Mouse (Mus musculus): ENCODE measurements around the gene Itprid2.

Gene Itprid2

DNA sequence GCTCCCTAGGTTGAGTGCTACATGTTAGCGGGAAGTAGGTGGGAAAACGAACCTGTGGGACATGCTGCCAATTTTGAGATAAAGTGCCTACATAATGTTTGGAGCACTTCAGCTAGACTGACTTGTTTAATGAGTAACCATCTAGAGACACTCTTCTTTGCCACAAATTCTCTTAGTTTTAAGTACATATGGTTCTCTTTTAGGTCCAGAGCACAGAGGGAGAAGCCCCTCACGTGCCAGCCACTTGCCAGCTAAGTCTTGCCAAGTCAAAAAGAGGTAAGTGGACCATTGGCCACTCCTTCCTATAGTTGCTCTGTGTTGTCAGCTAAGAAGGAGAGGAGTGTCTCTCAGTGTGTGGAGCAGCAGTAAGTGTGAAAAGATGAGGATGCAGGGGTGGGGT lies 16.0 kb downstream of the Itprid2 start:
- no peak for DNase-seq (ENCODE audit: low read depth, low spot score)

DNA sequence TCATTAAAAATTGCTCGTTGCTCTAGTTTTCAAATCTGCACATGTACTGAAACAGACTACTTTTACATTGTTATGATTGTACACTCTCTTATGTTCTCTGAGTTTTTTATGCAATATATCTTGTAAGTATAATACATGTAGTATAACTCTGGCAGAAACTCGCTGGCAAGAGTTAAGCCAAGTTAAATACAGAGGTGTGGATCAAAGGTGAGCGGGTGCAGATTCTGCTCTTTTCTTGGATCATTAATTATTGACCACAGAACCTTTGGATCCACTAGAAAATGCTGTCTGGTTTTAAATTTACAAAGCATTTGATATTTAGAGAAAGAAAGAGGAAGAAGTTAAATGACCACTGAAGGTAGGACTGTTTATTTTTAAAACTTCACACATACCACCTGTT lies 16.5 kb downstream of the Itprid2 start:
- DNase-seq (ENCODE audit: low read depth, low spot score): no peak

DNA sequence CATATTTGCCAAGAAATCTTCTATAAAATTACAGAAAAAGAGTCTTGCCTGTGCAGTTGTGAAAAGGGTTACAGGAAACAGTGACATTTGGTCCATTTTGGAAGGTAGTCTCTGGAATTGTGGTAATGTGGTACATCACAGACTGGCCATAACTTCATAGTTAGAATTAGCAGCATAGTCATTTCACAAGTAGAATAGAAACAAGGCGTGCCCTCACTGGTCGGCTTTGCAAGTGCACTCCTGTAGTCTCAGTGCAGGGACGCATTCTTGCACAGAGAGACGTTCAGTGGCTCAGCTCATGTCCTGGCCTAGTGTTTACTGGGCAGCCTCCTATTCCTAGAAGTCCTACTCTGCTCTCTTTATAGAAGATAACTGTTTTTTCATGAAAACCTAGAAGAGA lies 17.4 kb downstream of the Itprid2 start:
- no peak for DNase-seq (ENCODE audit: low read depth, low spot score)

DNA sequence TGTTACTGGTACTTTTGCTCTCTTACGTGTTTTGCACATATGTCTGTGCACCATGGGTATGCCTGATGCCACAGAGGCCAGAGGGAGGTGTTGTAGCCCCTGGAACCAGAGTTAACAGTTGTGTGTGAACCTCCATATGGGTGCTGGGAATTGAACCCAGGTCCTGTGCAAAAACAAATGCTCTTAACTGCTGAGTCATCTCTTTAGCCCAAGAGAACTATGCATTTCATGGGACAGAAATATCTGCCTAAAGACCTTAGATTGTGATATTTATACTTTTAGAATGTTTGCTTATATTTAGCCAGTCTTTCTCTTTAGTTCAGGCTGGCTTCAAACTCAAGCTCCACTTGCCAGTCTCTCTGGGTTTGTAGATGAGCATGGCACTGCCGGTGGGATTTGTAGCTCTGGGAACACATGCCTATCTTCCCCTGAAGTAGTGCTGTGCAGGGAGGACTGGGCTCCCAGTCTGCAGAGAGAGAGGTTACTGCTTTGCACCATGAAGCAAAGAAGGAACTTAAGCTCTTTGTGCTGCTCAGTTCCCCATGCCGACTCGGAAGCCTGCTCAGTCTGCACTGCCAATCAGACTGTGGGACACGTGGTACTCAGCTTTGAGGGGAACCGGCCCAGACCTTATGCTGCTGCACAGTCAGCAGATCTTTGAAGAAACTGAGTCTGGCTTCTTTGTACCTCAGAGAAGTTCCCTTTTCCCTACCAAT lies 18.1 kb downstream of the Itprid2 start:
- DNase-seq (ENCODE audit: low read depth, low spot score): no peak

DNA sequence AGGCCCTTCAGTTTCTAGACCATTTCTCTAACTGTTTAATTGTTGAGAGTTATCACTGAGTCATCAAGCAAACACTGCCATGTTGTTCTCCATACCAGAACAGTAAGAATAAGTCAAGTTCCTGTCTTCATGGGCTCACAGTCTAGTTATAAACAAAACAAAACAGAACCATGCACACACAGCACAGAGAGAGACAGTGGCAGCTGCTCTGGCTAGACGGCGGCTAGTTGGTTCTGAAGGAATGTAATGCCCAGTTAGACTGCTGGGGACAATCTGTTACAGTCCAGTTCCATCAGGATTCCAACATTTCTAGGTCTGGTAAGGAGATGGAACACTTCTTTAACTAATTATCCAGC lies 18.6 kb downstream of the Itprid2 start:
- no peak for DNase-seq (ENCODE audit: low read depth, low spot score)

DNA sequence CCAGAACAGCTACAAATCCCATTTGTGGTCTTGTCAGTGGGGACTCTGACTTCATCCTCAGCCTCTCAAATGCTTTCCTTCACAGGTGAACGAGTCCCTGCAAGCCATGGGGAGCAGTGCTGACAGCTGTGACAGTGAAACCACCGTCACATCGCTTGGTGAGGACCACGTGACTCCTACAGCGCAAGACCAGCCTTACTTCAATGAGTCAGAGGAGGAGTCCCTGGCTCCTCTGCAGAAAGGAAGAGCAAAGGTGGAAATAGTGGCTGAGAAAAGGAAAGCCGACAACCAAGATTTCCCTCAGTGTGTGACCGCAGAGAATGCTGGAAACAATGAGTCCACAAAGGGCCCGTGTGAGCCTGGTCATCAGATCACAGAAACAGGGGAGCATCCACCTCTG lies 21.9 kb downstream of the Itprid2 start:
- DNase-seq (ENCODE audit: low read depth, low spot score): no peak

DNA sequence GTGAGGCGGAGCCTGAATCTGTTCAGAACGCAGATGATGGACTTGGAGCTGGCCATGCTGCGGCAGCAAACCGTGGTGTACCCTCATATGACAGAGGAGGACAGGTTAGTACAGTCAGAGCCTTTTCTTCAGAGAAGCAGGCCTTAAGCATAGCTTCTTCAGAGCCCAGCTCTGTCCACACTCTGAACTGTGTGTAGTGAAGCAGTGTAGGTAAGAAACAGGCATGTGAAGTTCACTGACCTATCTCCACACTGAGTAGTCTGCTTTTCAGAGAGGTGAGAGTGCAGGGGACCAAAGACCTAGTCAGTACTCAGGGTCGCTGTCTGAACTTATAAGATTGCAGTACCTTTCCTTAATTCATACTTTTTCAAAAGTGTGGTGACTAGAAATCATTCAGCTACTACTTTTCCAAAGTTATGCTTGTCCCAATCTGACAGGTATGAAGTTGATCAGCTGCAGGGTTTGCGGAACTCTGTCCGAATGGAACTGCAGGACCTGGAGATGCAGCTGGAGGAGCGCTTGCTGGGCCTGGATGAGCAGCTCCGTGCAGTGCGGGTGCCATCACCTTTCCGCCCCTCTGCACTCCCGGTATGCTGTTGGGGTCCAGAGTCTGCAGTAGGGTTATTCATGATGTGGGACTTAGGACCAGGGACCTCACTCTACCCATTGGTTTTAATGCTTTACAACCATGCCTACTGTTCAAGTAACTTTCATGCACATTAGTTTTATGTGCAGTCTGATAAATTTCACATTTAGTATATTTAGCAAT lies 25.4 kb downstream of the Itprid2 start:
- DNase-seq (ENCODE audit: low read depth, low spot score): no peak

DNA sequence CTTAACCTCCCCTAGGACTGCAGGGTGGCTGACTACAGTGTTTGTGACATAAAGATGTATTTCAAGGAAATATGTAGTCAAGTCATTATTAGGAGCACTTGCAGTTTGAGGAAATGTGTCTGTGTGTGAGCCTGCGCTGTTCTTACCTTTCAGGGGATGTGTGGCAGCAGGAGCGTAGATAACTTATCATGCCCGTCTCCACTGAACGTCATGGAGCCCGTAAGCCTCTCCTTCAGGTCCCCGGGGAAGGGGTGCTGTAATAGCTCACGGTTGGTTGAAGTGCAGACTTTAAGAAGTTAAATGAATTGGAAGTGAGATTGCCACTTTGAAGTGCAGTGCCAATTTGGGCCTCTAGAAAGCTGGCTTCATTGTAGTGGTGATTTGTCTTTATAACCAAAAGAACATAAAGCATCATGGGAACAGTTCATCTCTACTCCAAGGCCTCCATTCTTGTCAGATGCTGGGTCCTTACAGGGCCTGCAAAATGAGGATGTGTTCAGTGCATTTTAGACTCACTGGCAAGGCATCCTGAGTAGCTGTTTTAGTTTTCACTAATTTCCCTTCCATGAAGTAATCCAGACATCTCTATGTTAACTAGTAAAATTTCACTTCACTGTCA lies 26.4 kb downstream of the Itprid2 start:
- DNase-seq (ENCODE audit: low read depth, low spot score): no peak

DNA sequence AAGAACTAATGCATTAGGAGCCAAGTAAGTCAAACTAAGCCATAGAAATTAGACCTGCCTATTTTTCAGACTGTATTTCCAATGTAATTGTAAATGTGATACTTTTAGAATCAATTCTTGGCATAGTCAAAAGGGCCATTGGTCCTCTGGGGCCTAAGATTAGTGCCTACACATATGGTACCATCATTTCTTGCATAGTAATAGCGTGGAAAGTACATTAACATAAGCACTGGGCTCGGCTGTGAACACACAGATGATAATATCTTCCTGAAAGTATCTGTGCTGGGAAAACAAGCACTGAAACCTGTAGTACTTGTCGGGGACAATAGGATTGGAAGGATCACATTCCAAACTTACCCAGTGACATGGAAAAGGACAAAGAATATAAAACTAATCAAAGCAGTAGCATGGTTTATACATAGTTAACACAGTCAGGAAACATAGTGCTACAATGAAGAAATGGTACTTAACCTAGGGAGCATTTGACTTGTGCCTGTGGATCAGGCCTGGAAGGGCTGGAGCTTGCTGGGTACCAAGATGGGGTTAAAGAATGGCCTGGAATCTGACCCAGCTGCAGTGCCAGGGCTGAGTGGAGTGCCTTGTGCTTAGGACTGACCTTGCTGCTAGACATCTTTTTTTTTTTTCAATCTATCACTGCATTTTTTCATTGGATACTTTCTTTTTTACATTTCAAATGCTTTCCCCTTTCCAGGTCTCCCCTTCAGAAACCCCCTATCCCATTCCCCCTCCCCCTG lies 29.6 kb downstream of the Itprid2 start:
- DNase-seq (ENCODE audit: low read depth, low spot score): no peak

DNA sequence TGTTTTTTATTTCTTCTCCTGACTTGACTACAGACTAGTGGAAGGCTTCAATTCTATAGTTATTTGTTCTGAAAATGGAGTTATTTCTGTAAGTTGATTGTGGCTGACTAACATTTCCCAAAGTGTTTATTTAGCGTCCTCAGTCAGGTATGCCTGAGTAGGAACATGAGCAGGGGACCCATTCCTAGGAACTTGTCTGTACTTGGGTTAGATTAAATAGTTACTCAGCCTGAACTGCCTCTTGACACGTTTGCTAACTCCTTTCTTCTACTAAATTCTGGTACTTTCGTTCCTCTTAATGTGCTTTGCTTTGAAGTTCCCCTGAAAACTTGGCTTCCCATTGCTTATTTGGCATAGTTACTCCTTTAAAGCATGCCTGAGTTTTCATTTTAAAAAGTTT lies 30.3 kb downstream of the Itprid2 start:
- DNase-seq (ENCODE audit: low read depth, low spot score): no peak

DNA sequence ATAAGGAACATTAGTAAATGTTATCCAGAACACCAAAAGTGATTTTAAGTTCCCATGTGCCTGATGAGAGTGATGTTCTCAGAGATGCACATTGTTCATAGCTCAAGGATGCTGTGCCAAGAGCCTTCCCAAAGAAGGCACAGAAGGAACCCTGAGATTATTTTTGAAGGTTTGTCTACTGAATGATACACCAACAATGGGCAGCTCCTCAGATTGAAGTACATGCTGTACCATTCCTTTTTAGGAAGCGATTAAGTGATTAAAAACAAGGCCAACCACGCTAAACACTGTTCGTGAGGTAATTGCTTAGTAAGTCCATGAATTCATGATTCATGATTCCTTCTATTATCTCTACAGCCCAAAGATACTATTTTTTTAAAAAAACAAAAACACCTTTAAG lies 40.1 kb downstream of the Itprid2 start:
- no peak for DNase-seq (ENCODE audit: low read depth, low spot score)

DNA sequence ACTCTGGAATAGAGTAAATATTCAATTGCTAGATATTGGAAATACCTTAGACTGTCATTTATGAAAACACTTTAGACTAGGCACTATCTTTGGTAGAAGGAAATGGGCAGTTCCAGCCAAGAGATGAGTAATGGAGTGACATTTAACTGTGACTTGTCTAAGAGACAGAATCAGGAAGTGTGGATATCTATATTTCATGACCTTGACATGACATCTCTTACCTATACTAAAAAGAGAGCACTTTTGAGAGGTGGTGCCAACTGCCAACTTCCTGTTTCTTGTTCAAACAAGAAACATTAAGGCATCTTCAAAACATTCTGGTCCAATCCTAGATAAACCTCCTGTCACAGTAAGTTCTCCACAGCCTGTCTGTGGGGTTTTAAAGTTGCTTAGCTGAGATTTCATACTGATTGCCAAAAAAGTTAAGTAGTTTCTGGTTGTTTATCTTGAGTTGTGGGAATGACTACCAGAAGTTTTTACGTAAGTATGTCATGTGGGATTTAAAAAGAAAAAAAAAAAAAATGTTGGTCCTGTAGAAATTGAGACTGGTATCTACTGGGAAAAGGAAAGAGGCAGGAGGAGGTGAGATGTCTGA lies 42.6 kb downstream of the Itprid2 start:
- no peak for DNase-seq (ENCODE audit: low read depth, low spot score)

DNA sequence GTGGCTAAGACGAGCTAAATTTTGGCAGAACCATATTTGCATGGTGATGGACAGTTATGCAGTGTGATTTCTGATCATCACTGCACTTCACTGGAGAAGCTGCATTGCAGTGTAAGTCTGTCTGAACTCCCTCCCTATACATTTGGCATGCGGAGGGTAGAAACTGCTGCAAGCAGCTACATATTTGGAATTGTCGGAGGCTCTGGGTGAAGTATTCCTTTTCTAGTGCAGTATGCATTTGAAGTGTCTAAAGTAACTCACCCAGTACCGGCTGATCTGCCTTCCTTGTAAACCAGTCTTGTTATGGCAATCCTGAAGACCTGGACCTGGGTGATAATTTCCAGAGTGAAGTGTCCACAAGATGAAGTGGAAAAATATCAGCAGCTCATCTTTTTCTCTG lies 46.5 kb downstream of the Itprid2 start:
- DNase-seq (ENCODE audit: low read depth, low spot score): no peak

DNA sequence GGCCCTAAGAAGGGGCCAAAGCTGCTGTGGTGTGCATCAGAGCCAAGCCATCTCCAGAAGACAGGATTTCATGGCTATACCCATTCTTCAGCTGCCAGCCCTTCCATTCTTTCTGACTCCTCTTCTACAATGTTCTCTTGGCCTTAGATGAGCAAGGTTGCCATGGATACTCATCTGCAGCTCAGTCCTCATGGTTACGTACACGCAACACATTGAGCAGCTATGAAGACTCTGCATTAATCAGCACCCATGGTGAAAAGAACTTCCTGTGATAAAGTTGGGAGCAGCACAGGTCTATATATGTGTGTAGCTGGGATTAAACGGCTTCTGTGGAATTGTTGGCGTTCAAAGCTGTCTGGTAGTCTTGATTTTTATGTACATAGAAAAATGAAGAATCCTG lies 48.1 kb downstream of the Itprid2 start:
- no peak for DNase-seq (ENCODE audit: low read depth, low spot score)

DNA sequence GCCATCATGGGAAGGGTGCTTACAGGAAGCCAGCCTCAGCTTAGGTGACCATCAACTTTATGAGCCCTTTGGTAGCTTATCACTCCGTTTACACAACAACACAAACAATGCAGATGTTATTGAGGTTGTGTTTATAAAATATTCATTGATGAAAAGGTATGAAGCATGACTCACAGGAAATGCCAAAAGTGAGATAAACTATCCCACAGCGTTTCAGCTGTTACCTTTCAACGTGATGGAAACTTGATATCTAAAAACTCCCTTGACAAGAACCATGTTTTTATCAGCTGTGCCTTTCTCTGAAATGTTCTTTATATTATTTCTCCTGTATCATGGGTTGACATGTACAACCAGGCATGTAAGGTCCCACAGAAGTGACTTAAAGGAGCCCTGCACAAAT lies 55.7 kb downstream of the Itprid2 start:
- no peak for DNase-seq (ENCODE audit: low read depth, low spot score)

DNA sequence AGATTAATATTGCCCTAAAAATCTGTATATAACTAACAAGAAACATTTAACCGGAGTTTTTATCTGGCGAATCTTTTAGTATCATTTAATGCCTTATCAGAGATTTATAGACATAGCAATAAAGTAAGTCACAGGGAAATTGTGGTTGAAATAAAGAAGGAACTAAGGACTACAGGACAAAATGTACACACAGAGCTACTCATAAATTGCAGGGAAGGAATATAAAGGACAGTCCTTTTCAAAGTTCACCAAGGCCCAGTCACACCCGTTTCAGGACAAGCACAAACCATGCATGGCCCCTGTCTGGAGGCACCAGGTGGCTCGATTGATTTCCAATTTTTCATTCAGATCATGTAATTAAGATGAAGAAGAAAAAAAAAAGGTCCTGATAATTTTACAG lies 60.0 kb downstream of the Itprid2 start:
- no peak for DNase-seq (ENCODE audit: low read depth, low spot score)

DNA sequence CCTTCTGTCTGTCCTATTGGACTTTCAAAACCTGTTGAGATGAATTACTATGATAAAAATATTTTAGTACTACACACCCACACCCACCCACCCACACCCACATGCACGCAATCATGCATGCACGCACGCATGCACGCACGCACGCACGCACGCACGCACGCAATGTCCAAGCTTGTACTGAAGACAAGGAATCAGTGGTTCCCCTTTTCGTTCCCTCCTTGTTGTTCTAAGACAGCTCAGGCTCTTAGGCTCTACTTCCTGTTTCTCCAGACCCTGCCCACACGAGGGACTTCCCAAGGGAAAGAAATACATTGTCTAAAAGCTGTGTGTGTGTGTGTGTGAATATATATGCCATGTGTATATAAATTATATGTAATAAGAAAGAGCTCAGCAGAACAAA lies 60.8 kb downstream of the Itprid2 start:
- no peak for DNase-seq (ENCODE audit: low read depth, low spot score)

DNA sequence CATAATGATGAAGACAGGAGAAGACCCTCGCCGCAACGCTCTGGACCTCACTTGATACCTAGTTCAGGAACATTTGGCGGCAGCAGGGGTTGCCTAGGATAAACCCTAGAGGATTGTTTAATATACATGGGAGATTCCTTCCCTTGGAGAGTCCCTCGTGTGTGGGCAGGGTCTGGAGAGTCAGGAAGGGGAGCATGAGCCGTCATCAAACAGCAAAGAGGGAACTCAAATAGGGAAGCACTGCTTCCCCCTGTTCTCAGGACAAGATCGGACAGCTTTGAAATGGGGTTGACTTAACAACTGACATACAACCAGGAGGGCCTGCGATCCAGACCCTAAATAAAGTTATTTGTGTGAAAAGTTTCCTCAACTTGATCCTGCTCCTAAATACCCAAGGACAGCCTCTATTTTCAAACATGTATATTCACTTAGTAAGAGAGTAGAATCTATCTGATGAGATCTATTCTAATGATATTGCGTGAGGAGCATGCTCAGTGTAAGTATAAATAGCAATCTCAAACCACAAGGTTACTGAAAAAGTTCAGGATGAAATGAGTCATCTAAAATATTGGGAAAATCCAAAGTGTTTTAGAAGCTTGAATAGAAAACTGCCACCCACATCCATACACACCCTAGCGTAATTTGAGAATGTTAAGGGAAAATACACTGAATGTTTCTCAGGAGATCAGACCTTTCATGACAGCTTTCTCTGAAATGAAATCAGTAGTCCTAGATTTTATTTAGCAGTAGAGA lies 61.5 kb downstream of the Itprid2 start:
- no peak for DNase-seq (ENCODE audit: low read depth, low spot score)

DNA sequence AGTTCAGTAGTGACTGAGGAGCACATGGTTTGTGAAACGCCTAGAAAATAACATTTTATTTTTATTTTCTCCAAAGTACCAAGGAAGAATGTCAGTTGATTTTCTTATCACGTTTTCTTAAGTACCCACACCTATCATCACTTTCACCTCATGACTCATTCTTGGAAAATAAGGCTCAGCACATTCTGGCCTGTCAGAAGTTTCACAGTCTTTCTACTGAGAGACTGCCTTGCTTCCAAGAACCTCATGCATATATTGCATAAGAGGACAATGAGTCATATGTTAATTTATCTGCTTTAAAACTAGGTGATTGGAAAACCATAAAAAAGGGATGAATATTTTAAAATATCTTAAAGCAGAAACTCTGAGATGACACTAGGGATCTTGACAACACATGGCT lies 63.0 kb downstream of the Itprid2 start:
- no peak for DNase-seq (ENCODE audit: low read depth, low spot score)

DNA sequence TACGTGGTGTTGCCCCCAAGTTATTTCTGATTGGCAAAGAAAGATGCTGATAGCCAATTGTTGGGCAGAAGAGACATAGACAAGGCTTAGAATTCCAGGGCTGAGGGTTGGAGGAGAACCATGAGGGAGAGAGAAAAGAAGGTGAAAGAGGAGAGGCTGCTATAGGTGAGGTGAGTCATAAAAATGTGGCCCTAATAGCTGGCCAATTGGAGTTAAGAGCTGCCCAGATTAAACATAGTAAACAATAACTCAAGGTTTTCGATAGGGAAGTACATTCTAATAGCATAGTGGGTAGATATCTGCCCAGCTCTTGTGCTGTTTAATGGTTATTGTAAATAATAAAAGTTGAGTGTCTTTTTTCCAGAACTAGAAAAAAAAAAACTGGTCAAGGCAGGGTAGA lies 69.6 kb downstream of the Itprid2 start:
- DNase-seq (ENCODE audit: low read depth, low spot score): no peak

DNA sequence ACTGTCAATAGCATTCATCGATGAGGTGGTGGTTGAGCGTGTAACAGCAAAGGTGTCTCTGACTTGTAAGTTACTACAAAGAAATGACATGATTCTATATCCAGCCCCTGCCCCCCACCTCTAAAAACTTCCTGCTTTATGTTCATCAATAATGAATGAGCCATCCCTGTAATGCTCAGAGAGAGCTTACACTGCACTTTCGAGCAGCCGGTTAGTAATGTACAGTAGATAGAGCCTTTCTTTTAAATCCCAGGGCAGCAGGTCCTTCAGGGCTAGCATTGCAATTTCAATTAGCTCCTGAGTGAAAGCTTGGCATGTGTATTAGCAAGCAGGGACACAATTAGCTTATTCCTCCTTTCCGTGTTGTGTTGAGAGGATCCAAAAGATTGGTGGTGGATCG lies 72.4 kb downstream of the Itprid2 start, which contains the start of gene Ppp1r1c:
Gene Ppp1r1c (plus strand): TSS at position 206 of the 400 bp plus-strand sequence.
- no peak for DNase-seq (ENCODE audit: low read depth, low spot score)

Measured in brain, embryonic 18.5 days (tissue).